Mouse (Mus musculus): ENCODE results near the gene Smyd4. TPM values are rescaled to one million over a fixed set of nuclear protein-coding genes. Genes with fewer than 3 reads are reported as not detected.

Gene Smyd4
- total and polyA plus RNA-seq, 3 experiments = 9.6 to 12.8 TPM; not detected in 1

GRCm38 (mm10) chr11:75420810-75421374, 72.7 kb downstream of the Smyd4 start:
- Histone ChIP-seq H3K79me2 (ENCODE audit: control insufficient read depth, insufficient read depth, low read length, poor library complexity) (no peaks in the 10 kb centered on the region), H3K27ac (ENCODE audit: control insufficient read depth, low read depth, low read length) (no peak overlapping the region), H3K9me3 (replicated peaks; ENCODE audit: insufficient read depth, low read length) (no peaks in the 10 kb centered on the region), H3K9ac (ENCODE audit: control insufficient read depth, low read depth, low read length, poor library complexity, severe bottlenecking) (no peak overlapping the region), H3K4me3 (ENCODE audit: control insufficient read depth in 1 of 2, insufficient read depth in 1 of 2, low read depth in 2 of 2, low read length in 2 of 2) (no peak overlapping the region), H3K27me3 (ENCODE audit: control insufficient read depth in 1 of 2, insufficient read depth in 2 of 2, low read length in 2 of 2) (no peaks in the 10 kb centered on the region), H3K36me3 (ENCODE audit: control insufficient read depth in 1 of 2, insufficient read depth in 2 of 2, low read length in 2 of 2) (no peaks in the 10 kb centered on the region), H3K4me1 (ENCODE audit: control insufficient read depth in 1 of 2, insufficient read depth in 2 of 2, low read length in 2 of 2) (no peaks in the 10 kb centered on the region)
- no peak for DNase-seq (ENCODE audit: low read depth, low spot score)
- TF ChIP-seq ZMIZ1 (IDR thresholded peaks at IDR 0.05; ENCODE audit: low read depth, low read length) (no peak), RCOR1 (IDR thresholded peaks at IDR 0.05; ENCODE audit: low read depth, low read length) (no peak), POLR2AphosphoS5 (IDR thresholded peaks at IDR 0.05; ENCODE audit: borderline replicate concordance, low read depth, low read length) (no peak)

- Histone ChIP-seq H3K36me3 (ENCODE audit: control insufficient read depth in 1 of 2, insufficient read depth in 2 of 2, low read length in 2 of 2) (no peaks in the 10 kb centered on the region), H3K9me3 (replicated peaks; ENCODE audit: insufficient read depth, low read length) (no peaks in the 10 kb centered on the region), H3K4me1 (ENCODE audit: control insufficient read depth in 1 of 2, insufficient read depth in 2 of 2, low read length in 2 of 2) (no peaks in the 10 kb centered on the region), H3K79me2 (ENCODE audit: control insufficient read depth, insufficient read depth, low read length, poor library complexity) (no peaks in the 10 kb centered on the region), H3K4me3 (ENCODE audit: control insufficient read depth in 1 of 2, insufficient read depth in 1 of 2, low read depth in 2 of 2, low read length in 2 of 2) (no peak overlapping the region), H3K27me3 (ENCODE audit: control insufficient read depth in 1 of 2, insufficient read depth in 2 of 2, low read length in 2 of 2) (no peaks in the 10 kb centered on the region), H3K9ac (ENCODE audit: control insufficient read depth, low read depth, low read length, poor library complexity, severe bottlenecking) (no peak overlapping the region), H3K27ac (ENCODE audit: control insufficient read depth, low read depth, low read length) (no peak overlapping the region)
- no peak for DNase-seq (ENCODE audit: low read depth, low spot score)
- TF ChIP-seq POLR2AphosphoS2 (IDR thresholded peaks at IDR 0.05; ENCODE audit: low read length) = no peak
- TF ChIP-seq CHD2 (IDR thresholded peaks at IDR 0.05; ENCODE audit: low read length) = no peak
- no peak for TF ChIP-seq ZNF384 (IDR thresholded peaks at IDR 0.05; ENCODE audit: low read depth, low read length)
- TF ChIP-seq EP300 (IDR thresholded peaks at IDR 0.05; ENCODE audit: low read depth in 1 of 2, low read length in 2 of 2) = no peak
- no peak for TF ChIP-seq GATA1 (IDR thresholded peaks at IDR 0.05; ENCODE audit: low read depth, low read length)
- no peak for TF ChIP-seq CTCF (IDR thresholded peaks at IDR 0.05 in 2 of 3, conservative IDR thresholded peaks at IDR 0.05 in 1 of 3; ENCODE audit: control insufficient read depth in 1 of 3, insufficient read depth in 1 of 3, low read depth in 2 of 3, low read length in 3 of 3, poor library complexity in 1 of 3, severe bottlenecking in 1 of 3)
- TF ChIP-seq USF2 (IDR thresholded peaks at IDR 0.05; ENCODE audit: borderline replicate concordance in 1 of 2, insufficient read depth in 1 of 2, low read depth in 1 of 2, low read length in 2 of 2) = no peak
- TF ChIP-seq MAZ (IDR thresholded peaks at IDR 0.05; ENCODE audit: low read depth, low read length) = no peak
- TF ChIP-seq NRF1 (IDR thresholded peaks at IDR 0.05; ENCODE audit: insufficient read depth, low read depth, low read length, poor library complexity, severe bottlenecking) = no peak
- TF ChIP-seq ZKSCAN1 (IDR thresholded peaks at IDR 0.05; ENCODE audit: low read depth, low read length) = no peak
- no peak for TF ChIP-seq ETS1 (IDR thresholded peaks at IDR 0.05; ENCODE audit: low read depth, low read length)
- TF ChIP-seq TCF12 (IDR thresholded peaks at IDR 0.05; ENCODE audit: low read depth, low read length) = no peak
- TF ChIP-seq TBP (IDR thresholded peaks at IDR 0.05; ENCODE audit: low read depth, low read length) = no peak
- no peak for TF ChIP-seq MYC (IDR thresholded peaks at IDR 0.05; ENCODE audit: low read depth, low read length)
Observed at GRCm38 (mm10) chr11:75421375-75422012, 73.3 kb downstream of the Smyd4 start.
